Mouse (Mus musculus): ENCODE results near the gene Hspb11.

Hspb11 gene

DNA sequence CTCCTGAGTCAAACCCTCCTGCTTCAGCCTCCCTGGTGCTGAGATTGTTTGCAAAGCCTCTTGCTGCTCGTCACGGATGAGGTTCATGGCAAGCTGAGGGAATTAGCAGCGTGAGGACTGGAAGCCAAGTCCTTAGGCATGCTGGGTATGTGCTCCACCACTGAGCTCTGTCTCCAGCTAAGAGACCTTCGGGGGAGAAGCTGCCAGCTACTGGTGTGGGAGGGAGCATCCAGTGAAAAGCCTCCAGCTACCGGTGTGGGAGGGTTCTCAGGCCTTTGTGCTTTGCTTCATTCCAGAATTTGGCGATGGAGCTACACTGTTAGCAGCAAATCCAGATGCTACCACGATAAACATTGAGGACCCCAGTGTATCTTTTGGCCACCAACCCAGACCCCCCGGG lies 65.3 kb downstream of the Hspb11 start:
- DNase-seq: no peak

DNA sequence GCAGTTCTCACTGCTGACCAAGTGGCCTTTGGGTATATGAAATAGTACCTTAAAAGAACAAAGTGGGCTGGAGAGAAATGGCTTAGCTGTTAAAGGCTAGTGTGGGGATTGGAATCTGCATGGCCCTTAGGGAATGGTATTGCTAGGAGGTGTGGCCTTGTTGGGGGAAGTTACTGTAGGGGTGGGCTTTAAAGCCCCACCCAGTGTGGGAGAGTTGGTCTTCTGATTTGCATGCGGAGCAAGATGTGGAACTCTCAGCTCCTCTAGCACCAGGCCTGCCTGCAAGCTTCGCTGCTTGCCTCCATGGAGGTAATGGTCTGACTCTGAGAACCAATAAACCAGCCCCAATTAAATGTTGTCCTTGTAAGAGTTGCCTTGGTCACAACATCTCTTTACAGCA lies 67.6 kb downstream of the Hspb11 start:
- no peak for DNase-seq

DNA sequence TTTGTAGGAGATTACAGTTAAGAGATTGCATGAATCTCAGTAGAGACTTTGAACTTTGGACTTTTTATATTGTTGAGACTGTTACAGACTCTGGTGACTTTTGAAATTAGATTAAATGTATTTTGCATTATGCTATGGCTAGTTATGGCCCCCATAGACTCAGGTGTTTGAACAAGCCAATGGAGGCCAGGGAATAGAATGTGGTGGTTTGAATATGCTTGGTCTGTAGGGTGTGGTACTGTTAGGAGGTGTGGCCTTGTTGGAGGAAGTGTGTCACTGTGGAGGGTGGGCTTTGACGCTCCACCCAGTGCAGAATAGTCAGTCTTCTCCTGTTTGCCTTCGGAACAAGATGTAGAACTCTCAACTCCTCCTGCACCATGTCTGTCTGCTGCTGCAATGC lies 69.7 kb downstream of the Hspb11 start:
- no peak for DNase-seq

DNA sequence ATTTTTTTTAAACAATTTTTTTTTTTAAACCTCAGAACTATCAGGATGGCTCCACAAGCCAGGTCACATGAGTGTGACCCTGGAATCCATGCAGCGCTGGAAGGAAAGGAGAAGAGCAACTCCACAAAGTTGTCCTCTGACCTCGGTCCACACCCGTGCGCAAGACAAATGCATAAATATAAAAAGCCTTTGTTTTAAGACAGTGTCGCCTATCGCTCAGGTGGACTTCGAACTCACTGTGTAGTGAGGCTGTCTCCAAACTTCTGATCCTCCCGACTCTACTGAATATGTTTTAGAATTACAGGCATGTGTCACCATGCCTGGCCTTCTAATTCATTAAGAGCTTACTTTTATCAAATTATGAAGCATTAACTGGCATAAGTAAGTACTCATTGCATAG lies 75.1 kb downstream of the Hspb11 start:
- DNase-seq: no peak

All from cerebellum, adult 11 months (tissue).